Mouse (Mus musculus) hindbrain, embryonic 16.5 days (tissue): ENCODE data around the gene Skida1. TPM values are rescaled to one million over a fixed set of nuclear protein-coding genes. Genes with fewer than 3 reads are reported as not detected.

Source experiments
- ATAC-seq: fragments of 200-750 bp; cut with Nextera tagmentation; 2 replicates; pipeline ENCODE4 v1.8.0; 2017; ENCODE audit warnings: moderate TSS enrichment, moderate library complexity
- H3K27ac ChIP-seq: fragments of 300-500 bp; sonication (generic); 2 replicates; pipeline ENCODE4 v1.5.1; 2014; ENCODE audit warnings: low read depth, mild to moderate bottlenecking, control low read depth, low read length, moderate library complexity
- H3K27me3 ChIP-seq: fragments of 300-500 bp; sonication (generic); replicated peaks from 2 replicates; pipeline ENCODE4 v1.6.1; 2014; ENCODE audit warnings: low read length; ENCODE audit not compliant: control insufficient read depth, insufficient read depth
- H3K36me3 ChIP-seq: fragments of 300-500 bp; sonication (generic); 2 replicates; pipeline ENCODE4 v1.6.1; 2014; ENCODE audit warnings: mild to moderate bottlenecking, low read length, moderate library complexity, mixed read lengths; ENCODE audit not compliant: control insufficient read depth, insufficient read depth
- H3K4me1 ChIP-seq: fragments of 300-500 bp; sonication (generic); 2 replicates; pipeline ENCODE4 v1.6.1; 2014; ENCODE audit warnings: low read depth, low read length; ENCODE audit not compliant: control insufficient read depth, insufficient read depth
- H3K4me2 ChIP-seq: fragments of 300-500 bp; sonication (generic); 2 replicates; pipeline ENCODE4 v1.6.1; 2014; ENCODE audit warnings: mild to moderate bottlenecking, low read length, control low read depth, moderate library complexity
- H3K4me3 ChIP-seq: fragments of 300-500 bp; sonication (generic); 2 replicates; pipeline ENCODE4 v1.5.1; 2014; ENCODE audit warnings: mild to moderate bottlenecking, low read length, control low read depth, moderate library complexity
- H3K9ac ChIP-seq: fragments of 300-500 bp; sonication (generic); 2 replicates; pipeline ENCODE4 v1.6.1; 2014; ENCODE audit warnings: low read depth, mild to moderate bottlenecking, control low read depth, low read length, moderate library complexity
- H3K9me3 ChIP-seq: fragments of 300-500 bp; sonication (generic); 2 replicates; pipeline ENCODE4 v1.6.1; 2014; ENCODE audit warnings: mild to moderate bottlenecking, low read length, moderate library complexity; ENCODE audit not compliant: control insufficient read depth
- WGBS: fragments of 180-500 bp; shearing (Covaris S2); extraction: QIAGEN DNeasy Blood & Tissue Kit; methylation state at CpG from one replicate; pipeline ENCODE4 v1.1.7; 2014; 5-methylcytosine and 5-hydroxymethylcytosine counted together
- polyA plus RNA-seq: library from polyadenylated mRNA; unstranded; fragments of >200 nt; fragmentation: Nextera tagmentation; extraction: Ambion mirVana; gene quantifications from 2 replicates; pipeline ENCODE4 v1.2.1, GENCODE M21; 2015

Gene Skida1
- polyA plus RNA-seq, 1 experiment from 2014 or later = 4.4 TPM

- no peak for ATAC-seq
- Histone ChIP-seq H3K9ac (peak overlapping the region; percentile 99), H3K36me3 (no peaks in the 10 kb centered on the region), H3K4me3 (peak overlapping the region; percentile 88), H3K4me1 (peaks cover 29% of the 10 kb centered on the region), H3K27me3 (no peaks in the 10 kb centered on the region), H3K9me3 (no peaks in the 10 kb centered on the region), H3K27ac (peak overlapping the region; percentile 99; the same call in 1 of the 2 replicates), H3K4me2 (peak overlapping the region; percentile 70)
- 6% methylated on average over 7 of the region's 7 CpGs for WGBS
These were observed 3.6 kb downstream of the Skida1 start for GRCm38 (mm10) chr2:18045143-18045780.

GRCm38 (mm10) chr2:18041199-18041885 is 7.5 kb downstream of the Skida1 start:
- Histone ChIP-seq H3K9ac (peak overlapping the region; percentile 66), H3K4me1 (peaks cover 29% of the 10 kb centered on the region), H3K4me2 (peak overlapping the region; percentile 68), H3K27ac (peak overlapping the region; percentile 76), H3K9me3 (no peaks in the 10 kb centered on the region), H3K4me3 (peak overlapping the region; percentile 17), H3K36me3 (no peaks in the 10 kb centered on the region), H3K27me3 (no peaks in the 10 kb centered on the region)
- WGBS = 4% methylated on average over 14 of the region's 14 CpGs
- ATAC-seq = peak; percentile 84

- peak; percentile 53; the same call in 1 of the 2 replicates for ATAC-seq
- Histone ChIP-seq H3K4me1 (peaks cover 29% of the 10 kb centered on the region), H3K4me2 (peak overlapping the region; percentile 68), H3K9me3 (no peaks in the 10 kb centered on the region), H3K27ac (peak overlapping the region; percentile 76), H3K4me3 (peak overlapping the region; percentile 17), H3K9ac (peak overlapping the region; percentile 66), H3K36me3 (no peaks in the 10 kb centered on the region), H3K27me3 (no peaks in the 10 kb centered on the region)
- 16% methylated on average over 27 of the region's 27 CpGs for WGBS
These were observed 8.3 kb downstream of the Skida1 start for GRCm38 (mm10) chr2:18040347-18041160.

GRCm38 (mm10) chr2:18039566-18040290 is 9.1 kb downstream of the Skida1 start:
- peak overlapping the region; percentile 65 for H3K27ac ChIP-seq
- no peaks in the 10 kb centered on the region for H3K27me3 ChIP-seq
- H3K36me3 ChIP-seq = no peaks in the 10 kb centered on the region
- ATAC-seq = peak; percentile 60
- 4% methylated on average over 44 of the region's 46 CpGs for WGBS
- H3K9ac ChIP-seq = peak overlapping the region; percentile 70
- no peaks in the 10 kb centered on the region for H3K9me3 ChIP-seq
- peaks cover 29% of the 10 kb centered on the region for H3K4me1 ChIP-seq
- peak overlapping the region; percentile 32 for H3K4me3 ChIP-seq
- peak overlapping the region; percentile 68 for H3K4me2 ChIP-seq

GRCm38 (mm10) chr2:18038895-18039371 is 9.9 kb downstream of the Skida1 start:
- 42% methylated on average over 10 of the region's 10 CpGs for WGBS
- Histone ChIP-seq H3K27me3 (no peaks in the 10 kb centered on the region), H3K4me1 (peaks cover 26% of the 10 kb centered on the region), H3K27ac (no peak overlapping the region), H3K9me3 (no peaks in the 10 kb centered on the region), H3K36me3 (no peaks in the 10 kb centered on the region), H3K4me2 (peak overlapping the region; percentile 68), H3K4me3 (no peak overlapping the region), H3K9ac (peak overlapping the region; percentile 70)
- ATAC-seq = no peak

GRCm38 (mm10) chr2:18038141-18038752 is 10.6 kb downstream of the Skida1 start:
- 59% methylated on average over 3 of the region's 3 CpGs for WGBS
- no peaks in the 10 kb centered on the region for H3K9me3 ChIP-seq
- no peak overlapping the region for H3K4me2 ChIP-seq

GRCm38 (mm10) chr2:18037491-18037890 is 11.4 kb downstream of the Skida1 start, which contains the start of gene A930004D18Rik:
Gene A930004D18Rik (minus strand): TSS chr2:18037737.
- 83% methylated on average over 2 of the region's 2 CpGs for WGBS
- Histone ChIP-seq H3K9ac (no peak within 1 kb of the TSS), H3K27ac (no peak within 1 kb of the TSS), H3K4me2 (no peak within 1 kb of the TSS), H3K4me3 (no peak within 1 kb of the TSS), H3K9me3 (no peaks in the 10 kb centered on the region), H3K4me1 (peaks cover 33% of the 10 kb centered on the region), H3K36me3 (no peaks in the 10 kb centered on the region), H3K27me3 (no peaks in the 10 kb centered on the region)
- no peak for ATAC-seq

More at GRCm38 (mm10) chr2:18038141-18038752, 10.6 kb downstream of the Skida1 start:
- ATAC-seq = no peak
- Histone ChIP-seq H3K4me1 (peaks cover 30% of the 10 kb centered on the region), H3K27ac (no peak overlapping the region), H3K36me3 (no peaks in the 10 kb centered on the region), H3K27me3 (no peaks in the 10 kb centered on the region), H3K4me3 (no peak overlapping the region), H3K9ac (no peak overlapping the region)
